Mouse (Mus musculus) spleen, adult 2 months (tissue): ENCODE results near the gene Mapkapk2.

Experiments used
- CTCF ChIP-seq: fragments of 200-500 bp; IDR thresholded peaks from 2 replicates; pipeline ENCODE4 v1.5.1; 2011; ENCODE audit warnings: mild to moderate bottlenecking, inconsistent platforms; ENCODE audit not compliant: insufficient read depth, insufficient read length, insufficient replicate concordance; ENCODE audit errors: extremely low read depth
- POLR2A ChIP-seq: fragments of 200-500 bp; IDR thresholded peaks from 2 replicates; pipeline ENCODE4 v1.6.1; 2011; ENCODE audit warnings: low read depth, low read length, inconsistent platforms

DNA sequence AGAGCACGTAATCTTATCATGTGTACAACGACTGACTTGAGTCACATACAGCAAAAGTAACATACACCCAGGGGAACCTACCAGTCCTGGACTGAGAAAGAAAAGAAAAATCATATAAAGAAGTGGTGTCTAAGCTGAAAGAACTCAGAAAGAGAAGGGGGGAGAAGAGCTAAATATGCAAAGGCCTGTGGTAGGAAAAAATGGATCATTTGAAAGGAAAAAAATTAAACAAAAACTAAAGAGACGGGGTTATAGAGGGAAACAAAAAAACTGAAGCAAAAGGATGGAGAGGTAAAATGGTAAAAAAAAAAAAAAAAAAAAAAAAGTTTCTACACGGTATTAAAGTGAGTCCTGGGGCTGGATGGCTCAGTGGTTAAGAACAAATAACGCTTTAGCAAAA lies 83.7 kb downstream of the Mapkapk2 start:
- TF ChIP-seq POLR2A (no peak), CTCF (no peak)
